Mouse (Mus musculus): Measurements from ENCODE around the gene Fgfr2.
A peak's percentile ranks its signal among the peaks of the same experiment; 100 is the strongest.
"Not testable (repeated sequence)": the region's sequence is repeated elsewhere in the genome, so short reads cannot be mapped to it uniquely, and the experiment has no call there.

Gene Fgfr2

DNA sequence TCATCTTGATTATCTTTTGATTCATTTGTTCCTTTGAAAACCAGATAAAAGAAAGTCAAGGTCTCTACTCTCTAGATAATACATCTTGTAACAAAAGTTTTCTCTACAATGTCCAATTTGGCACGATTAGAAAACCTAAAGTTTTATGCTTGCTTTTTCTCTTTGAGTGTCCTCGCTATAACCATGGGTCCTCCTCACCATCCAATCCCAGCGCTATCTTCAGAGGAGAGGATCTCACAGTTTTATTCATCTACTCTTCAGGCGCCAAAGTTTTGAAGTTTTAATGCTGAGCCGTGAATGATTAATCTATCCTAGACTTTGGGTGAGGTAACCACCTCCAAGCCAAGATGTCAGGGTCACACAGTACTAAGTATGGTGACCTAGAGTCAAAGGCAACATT is 2687.4 kb downstream of the Fgfr2 start:
- DNase-seq (ENCODE audit: low spot score in 2 of 2), result no peak

GRCm38 (mm10) chr7:130432141-130432540 is 2691.0 kb downstream of the Fgfr2 start:
- DNase-seq (ENCODE audit: low spot score in 2 of 2), result no peak

GRCm38 (mm10) chr7:130426586-130426985 is 2696.6 kb downstream of the Fgfr2 start:
- DNase-seq (ENCODE audit: low spot score in 2 of 2), result no peak

GRCm38 (mm10) chr7:130425991-130426390 is 2697.2 kb downstream of the Fgfr2 start:
- no peak for DNase-seq (ENCODE audit: low spot score in 2 of 2)

GRCm38 (mm10) chr7:130419961-130420360 is 2703.2 kb downstream of the Fgfr2 start:
- no peak for DNase-seq (ENCODE audit: low spot score in 2 of 2)

GRCm38 (mm10) chr7:130407622-130408021 is 2715.5 kb downstream of the Fgfr2 start:
- no peak for DNase-seq (ENCODE audit: low spot score in 2 of 2)

DNA sequence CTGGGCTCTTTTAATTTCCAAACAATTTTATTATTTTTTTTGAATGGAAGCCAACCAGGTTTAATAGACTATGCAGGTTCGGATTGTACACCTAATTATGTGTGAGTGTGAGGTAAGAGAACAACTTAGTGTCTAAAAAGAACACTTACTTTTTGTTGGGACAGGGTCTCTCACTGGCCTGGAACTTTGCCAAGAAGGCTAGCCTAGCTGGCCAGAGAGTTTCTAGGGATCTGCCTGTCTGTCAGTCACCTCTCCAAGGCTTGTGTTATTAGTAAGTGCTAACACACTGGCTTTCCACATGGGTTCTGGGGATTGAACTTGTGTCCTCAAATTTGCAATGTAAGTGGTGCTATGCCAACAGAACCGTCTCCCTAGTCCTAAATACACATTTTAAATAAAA is 2719.8 kb downstream of the Fgfr2 start:
- DNase-seq (ENCODE audit: low spot score in 2 of 2), result no peak

GRCm38 (mm10) chr7:130394697-130395096 is 2728.5 kb downstream of the Fgfr2 start:
- DNase-seq (ENCODE audit: low spot score in 2 of 2), result no peak

- not testable (repeated sequence) for DNase-seq (ENCODE audit: low spot score in 2 of 2)
Observed at GRCm38 (mm10) chr7:130390060-130390459, 2733.1 kb downstream of the Fgfr2 start.

GRCm38 (mm10) chr7:130386308-130386707 is 2736.8 kb downstream of the Fgfr2 start:
- no peak for DNase-seq (ENCODE audit: low spot score in 2 of 2)

GRCm38 (mm10) chr7:130385732-130386294 is 2737.3 kb downstream of the Fgfr2 start:
- DNase-seq (ENCODE audit: low spot score in 2 of 2), result no peak

DNA sequence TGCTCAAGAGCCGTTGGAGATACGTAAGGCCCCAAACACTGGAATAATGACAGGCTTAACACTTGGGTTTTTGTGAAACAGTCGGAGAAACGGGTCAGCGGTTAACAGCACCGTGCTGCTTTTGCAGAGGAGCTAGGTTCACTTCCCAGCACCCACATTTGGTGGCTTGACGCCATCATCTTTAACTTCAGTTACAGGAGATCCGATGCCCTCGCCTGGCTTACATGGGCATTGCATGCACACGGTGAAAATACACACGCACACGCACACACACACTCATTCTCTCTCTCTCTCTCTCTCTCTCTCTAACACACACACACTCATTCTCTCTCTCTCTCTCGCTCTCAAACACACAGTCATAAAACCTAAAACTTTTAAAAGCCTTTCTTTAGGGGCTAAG is 2741.0 kb downstream of the Fgfr2 start:
- DNase-seq (ENCODE audit: low spot score in 2 of 2), result no peak

- peak in 1 of 2 experiments; percentile 38 for DNase-seq (ENCODE audit: low spot score in 2 of 2)
Observed at GRCm38 (mm10) chr7:130381387-130381951, 2741.7 kb downstream of the Fgfr2 start.

GRCm38 (mm10) chr7:130380769-130381355 is 2742.3 kb downstream of the Fgfr2 start:
- no peak for DNase-seq (ENCODE audit: low spot score in 2 of 2)

DNA sequence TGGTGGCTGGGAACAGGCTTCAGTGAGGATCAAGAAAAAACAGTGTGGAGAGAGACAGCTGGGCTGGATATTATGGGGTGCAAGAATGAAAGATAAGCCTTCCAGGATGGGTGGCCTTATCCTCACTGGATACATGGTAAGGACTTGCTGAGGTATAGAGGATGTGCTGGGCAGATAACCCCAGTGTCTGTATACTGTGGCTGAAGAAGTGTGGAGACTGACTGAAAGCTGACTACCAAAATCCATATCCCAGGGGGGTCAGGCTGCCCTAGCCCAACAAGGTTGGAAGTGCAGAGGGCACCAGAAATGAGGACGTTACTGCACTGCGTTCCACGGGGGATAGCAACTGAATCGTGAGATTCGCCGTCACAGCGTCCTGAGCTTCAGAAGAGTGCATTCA is 2742.8 kb downstream of the Fgfr2 start:
- DNase-seq (ENCODE audit: low spot score in 2 of 2), result no peak

GRCm38 (mm10) chr7:130379886-130380285 is 2743.3 kb downstream of the Fgfr2 start:
- no peak for DNase-seq (ENCODE audit: low spot score in 2 of 2)

DNA sequence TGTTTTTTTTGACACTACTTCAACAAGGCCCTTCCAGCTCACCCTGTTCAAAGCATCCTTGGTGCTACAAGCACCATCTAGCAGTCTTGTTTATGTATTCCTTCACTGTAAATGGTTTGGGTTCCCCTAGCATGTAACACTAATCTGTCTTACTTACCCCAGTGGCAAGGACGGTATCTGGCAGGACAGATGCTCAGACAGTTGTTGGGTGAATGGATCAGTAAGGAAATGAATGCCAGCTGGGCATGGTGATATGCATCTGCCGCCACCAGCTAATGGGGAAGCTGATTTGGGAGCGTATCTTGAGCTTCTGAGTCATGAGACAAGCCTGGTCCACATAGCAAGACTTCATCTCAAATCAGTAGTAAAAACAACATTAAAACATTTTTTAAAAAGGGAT is 2744.8 kb downstream of the Fgfr2 start:
- no peak for DNase-seq (ENCODE audit: low spot score in 2 of 2)

GRCm38 (mm10) chr7:130374311-130374710 is 2748.8 kb downstream of the Fgfr2 start:
- DNase-seq (ENCODE audit: low spot score in 2 of 2), result no peak

DNA sequence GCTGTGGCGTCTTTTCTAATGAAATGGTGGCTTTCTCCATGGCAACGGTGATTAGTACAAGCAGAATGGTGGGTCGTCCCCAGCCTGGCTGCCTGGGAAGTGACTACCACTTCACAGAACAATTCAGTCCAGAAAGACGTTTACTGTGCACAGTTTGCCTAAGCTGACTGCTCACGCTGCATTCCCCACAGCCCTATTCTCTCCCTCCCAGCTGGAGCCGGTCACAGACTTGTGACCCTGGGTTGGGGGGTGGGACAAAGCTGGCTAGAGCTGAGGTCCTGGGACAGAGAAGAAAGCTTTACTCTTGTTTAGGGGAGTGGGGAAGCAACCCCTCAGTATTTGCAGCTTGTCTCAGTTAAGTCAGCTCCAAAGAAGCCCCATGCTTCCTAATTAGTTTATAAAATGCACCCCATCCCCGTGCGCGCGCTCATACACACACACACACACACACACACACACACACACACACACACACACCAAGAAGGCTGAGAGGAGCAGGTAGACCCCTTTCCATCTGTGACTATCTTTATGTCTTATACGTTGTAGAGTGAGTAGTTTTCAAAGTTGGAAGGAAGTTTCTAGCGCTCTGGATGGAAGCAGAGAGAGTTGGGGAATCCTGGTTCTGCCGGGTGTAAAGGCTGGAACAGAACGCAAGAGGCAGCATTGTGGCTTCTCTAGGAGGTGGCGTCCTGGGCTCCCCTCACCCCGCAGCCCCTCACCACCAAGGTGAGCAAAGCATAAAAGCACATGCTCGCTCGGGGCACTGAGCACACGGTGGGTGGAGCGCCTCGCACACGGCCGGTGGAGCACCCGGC is 2754.1 kb downstream of the Fgfr2 start:
- no peak for DNase-seq (ENCODE audit: low spot score in 2 of 2)

DNA sequence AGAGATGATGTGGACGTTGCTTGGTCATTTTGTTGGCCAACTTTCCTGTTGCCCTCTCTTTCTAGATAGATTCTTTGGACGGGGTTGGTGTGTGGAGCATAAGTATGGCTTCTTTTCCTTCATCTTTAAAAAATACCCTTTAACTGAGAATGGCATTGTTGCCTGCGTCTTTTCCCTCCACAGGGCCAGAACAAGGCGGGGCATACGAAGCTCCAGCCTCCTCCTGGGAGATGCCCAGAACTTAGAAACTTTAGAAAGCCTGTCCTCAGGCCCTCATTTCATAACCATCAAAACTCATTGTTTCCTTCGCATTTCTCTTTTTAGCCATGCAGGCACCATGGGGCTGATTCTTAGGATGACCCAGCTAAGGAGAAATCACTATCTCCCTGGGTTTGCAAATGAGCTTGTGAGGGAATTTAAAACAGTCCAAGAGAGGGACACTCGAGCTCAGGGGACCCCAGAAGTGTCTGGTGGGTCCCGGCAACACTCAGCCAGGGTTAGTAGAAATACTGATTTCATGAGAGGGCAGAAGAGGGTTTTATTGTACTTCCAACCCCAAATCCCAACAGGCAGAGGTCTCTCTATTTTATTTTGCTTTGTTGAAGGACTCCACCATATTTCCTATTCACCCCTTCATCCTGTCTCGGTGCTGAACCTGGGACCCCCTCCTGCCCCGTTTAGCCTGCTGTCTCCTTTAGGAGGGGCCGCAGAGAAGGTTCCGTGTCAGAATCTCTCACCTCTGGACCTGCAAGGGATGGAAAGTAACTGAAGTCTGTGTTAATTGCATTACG is 2754.9 kb downstream of the Fgfr2 start:
- no peak for DNase-seq (ENCODE audit: low spot score in 2 of 2)

DNA sequence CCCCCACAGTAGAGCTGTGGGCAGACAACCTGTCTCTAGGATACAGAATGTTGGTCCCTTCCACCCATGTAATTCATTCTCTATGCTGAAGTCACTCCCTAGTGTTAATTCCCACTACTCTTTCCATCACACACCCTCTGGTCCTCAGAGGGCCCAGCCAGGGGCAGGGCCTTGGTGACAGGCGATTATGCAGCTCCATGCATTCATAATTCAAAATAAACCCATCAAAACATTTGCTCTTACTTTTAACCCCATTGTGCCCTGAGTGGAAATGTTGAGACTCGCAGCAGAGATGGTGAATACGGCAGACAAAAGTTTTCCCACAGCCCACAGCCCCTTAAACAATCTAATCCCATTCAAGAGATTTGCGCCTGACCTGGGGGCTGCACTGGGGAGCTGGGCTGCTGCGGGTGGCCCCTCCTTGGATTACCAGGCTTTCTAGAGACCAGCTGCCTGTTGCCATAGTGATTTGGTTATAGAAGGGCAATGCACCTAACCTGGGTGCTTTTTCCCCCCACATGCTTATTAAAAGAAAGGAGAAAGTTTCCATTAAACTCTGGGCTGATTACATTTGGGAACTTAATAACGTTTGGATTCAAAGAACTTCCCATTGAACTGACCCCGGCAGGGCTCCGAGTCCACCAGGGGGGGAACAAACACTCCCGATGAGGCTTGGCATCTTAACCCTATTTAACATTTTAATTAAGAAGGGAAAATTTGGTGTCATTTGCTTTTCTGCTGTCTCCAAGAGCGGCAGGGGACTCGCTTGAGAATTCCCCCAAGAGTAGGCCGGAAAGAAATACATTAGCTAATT is 2755.7 kb downstream of the Fgfr2 start:
- no peak for DNase-seq (ENCODE audit: low spot score in 2 of 2)
